Mouse (Mus musculus) thymus, postnatal 14 days (tissue): ENCODE measurements around the gene Olfr329-ps.
"Not testable (repeated sequence)": the region's sequence is repeated elsewhere in the genome, so short reads cannot be mapped to it uniquely, and the experiment has no call there.

Experiments
- DNase-seq: peaks from one replicate; pipeline ENCODE4 v3.0.0; 2021

Olfr329-ps gene

GRCm38 (mm10) chr11:58546322-58546721 lies at the start of gene Olfr329-ps:
TSS of gene Olfr329-ps (minus strand) at chr11:58546422.
- no peak for DNase-seq

DNA sequence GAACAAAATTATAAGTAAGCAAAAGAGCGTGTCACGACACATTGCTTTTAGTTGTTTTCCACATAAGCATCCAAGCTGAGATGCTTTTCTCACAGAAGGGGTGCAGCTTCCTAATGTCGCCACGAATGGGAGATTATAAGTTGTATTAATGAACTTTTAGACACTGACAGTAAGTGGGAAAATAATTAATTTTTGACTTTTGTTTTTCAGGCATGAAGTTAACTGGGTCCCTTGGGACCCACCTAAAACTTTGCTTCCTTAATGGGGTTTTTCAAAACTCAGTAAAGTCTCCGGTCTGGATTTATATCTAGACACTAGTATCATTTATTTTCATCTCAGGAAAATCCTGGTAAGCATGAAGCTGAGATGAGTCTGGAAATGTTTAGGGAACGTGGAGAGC lies 48.6 kb upstream of the Olfr329-ps start, which contains the start of gene Olfr324:
TSS of gene Olfr324 (plus strand) at position 301 of the 400 bp plus-strand sequence.
- DNase-seq, result no peak

- no peak for DNase-seq
These were observed 42.5 kb upstream of the Olfr329-ps start for GRCm38 (mm10) chr11:58588620-58589250.

- peak; percentile 38 for DNase-seq
These were observed 41.7 kb upstream of the Olfr329-ps start for GRCm38 (mm10) chr11:58587898-58588348.

DNA sequence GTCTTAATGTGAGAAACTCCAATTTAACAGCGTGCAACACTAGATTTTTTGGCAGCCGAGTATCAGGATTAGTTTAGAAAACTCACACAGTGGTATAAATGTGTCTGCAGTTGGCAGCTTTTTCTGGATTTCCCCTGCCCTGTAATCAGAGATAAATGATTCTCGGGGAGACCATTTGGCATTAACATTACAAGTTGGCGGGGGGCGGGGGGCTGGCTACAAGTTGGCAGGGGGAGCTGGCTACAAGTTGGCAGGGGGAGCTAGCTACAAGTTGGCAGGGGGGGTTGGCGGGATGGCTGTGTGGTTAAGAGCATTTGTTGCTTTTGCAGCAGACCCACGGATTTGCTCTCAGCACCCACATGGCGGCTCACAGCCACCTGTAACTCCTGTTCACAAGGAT lies 32.4 kb upstream of the Olfr329-ps start:
- DNase-seq, result no peak

DNA sequence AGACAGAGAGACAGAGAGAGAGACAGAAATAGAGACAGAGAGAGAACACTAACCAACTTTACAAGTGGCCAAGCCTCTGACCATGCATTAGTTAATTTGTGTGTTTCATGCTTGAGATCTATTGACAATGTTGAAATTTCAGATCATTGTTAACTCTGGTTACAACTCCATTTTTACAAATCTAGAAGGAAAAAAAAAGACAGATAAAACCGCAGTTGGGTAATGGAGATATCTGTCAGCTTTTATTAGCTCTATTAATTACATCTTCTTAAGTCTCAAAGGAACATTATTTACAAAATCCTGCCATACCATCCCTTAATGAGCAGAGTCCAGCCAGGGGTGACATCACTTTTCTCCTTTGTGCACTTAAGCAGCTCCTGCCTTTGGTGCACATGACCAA lies 31.2 kb upstream of the Olfr329-ps start, which contains the start of gene Olfr325:
TSS of gene Olfr325 (plus strand) at position 301 of the 400 bp plus-strand sequence.
- DNase-seq, result no peak

DNA sequence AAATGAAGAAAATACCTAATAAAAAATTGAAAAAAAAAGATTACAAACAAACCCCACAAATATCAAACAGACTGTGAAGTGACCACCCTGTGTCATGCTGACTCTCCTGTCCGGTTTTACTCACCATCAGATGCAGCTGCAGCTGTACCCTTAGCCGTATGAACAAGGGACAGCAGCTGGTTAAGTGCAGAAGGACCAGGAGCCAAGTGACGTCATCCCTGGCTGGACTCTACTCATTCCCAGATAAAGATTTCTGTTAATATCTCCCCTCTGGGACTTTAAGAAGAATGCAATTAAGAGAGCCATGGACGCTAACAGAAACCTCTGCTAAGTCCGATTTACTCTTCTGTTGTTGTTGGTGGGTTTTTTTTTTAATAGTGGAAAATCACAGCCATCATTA lies 24.2 kb upstream of the Olfr329-ps start, which contains the start of gene Olfr224:
TSS of gene Olfr224 (minus strand) at position 149 of the 400 bp plus-strand sequence.
- no peak for DNase-seq

DNA sequence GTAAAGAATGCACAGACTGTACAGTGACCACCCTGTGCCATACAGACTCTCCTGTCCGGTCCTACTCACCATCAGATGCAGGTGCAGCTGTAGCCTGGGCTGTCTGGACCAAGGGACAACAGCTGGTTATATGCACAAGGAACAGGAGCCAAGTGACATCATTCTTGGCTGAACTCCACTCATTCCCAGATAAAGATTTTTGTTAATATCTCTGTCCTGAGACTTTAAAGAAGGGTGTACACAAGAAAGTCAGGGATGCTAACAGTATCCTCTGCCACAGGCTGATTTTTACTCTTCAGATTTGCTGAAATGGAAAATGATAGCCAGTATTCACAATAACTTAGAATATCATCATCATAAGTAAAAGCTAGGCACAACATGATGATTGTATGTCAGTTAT lies 9.3 kb upstream of the Olfr329-ps start, which contains the start of gene Olfr328:
TSS of gene Olfr328 (minus strand) at position 101 of the 400 bp plus-strand sequence.
- DNase-seq, result no peak

- DNase-seq, result not testable (repeated sequence)
These were observed 11.5 kb downstream of the Olfr329-ps start, which contains the start of gene Olfr330 for GRCm38 (mm10) chr11:58534736-58535135. TSS of gene Olfr330 (minus strand) at chr11:58534836.

GRCm38 (mm10) chr11:58519756-58520155 lies 26.5 kb downstream of the Olfr329-ps start:
- peak; percentile 29 for DNase-seq

DNA sequence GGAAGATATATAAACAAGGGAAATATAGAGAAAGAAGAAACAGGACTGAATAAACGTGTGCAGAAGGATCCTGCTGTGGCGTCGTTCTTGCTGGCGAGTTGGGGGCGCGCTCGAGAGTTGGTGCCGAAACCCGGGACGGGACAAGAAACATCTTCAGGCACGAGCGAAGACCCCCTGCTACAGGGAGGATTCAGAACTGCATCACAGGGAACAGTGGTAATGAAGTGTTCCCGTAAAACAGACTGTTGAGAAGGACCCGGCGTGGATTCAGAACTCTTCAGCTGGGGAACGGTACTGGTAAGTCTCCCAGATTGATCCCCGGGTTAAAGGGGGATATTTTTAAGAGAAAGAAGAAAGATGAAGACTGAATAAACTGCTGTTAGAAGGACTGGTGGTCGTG lies 27.3 kb downstream of the Olfr329-ps start:
- peak; percentile 68 for DNase-seq

DNA sequence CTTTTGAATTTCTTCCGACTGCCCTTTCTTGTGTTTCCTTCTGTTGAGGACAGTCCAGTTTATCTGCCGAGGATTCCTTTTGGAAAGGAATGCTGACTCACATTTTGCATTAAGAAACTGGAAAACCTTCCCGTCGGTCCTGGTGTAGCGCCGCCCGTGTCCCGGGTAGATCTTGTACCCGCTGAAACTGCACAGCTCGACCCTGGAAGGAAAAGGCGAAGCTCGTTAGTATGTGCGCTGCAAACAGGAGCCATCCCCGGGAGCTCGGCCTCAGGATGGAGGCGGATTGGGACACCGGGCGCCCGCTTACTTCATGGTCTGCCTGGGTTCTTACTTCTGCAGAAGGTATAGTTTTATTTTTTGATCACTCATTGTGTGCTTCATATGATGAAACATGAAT lies 37.2 kb downstream of the Olfr329-ps start:
- not testable (repeated sequence) for DNase-seq

GRCm38 (mm10) chr11:58502472-58502871 lies 43.8 kb downstream of the Olfr329-ps start, which contains the start of gene Olfr331:
TSS of gene Olfr331 (minus strand) at chr11:58502572.
- DNase-seq, result not testable (repeated sequence)

GRCm38 (mm10) chr11:58499290-58499689 lies 46.9 kb downstream of the Olfr329-ps start:
- DNase-seq, result no peak

DNA sequence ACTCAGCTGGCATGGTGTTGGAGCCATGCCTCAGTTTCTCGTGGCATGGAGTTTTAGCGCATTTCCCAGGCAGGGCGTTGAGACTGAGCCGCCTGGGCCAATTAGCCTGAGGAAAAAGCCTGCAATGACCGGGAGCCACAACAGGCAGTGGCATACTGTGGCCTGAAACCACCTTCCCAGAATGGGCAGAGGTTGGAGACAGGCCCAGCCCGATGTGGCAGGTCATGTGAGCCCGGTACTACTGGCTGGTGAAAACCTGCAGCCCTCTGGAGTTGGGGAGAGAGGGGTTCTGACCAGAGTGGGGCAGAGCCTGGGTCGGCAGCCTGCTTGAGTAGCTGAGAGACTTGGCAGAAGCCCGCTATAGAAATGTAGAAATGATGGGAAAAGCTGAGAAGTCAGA lies 47.5 kb downstream of the Olfr329-ps start:
- DNase-seq, result no peak

- no peak for DNase-seq
These were observed 53.8 kb downstream of the Olfr329-ps start, which contains the start of gene Olfr332 for GRCm38 (mm10) chr11:58492455-58492854. TSS of gene Olfr332 (minus strand) at chr11:58492555.
